Mouse (Mus musculus) forebrain, embryonic 11.5 days (tissue): ENCODE results near the gene Mif4gd. TPM values are rescaled to one million over a fixed set of nuclear protein-coding genes. Genes with fewer than 3 reads are reported as not detected.
A peak's percentile ranks its signal among the peaks of the same experiment; 100 is the strongest.

Experiments
- ATAC-seq: fragments of 200-750 bp; cut with Nextera tagmentation; replicated peaks from 2 replicates; pipeline ENCODE4 v1.8.0; 2017; ENCODE audit warnings: moderate TSS enrichment; ENCODE audit not compliant: low FRiP score
- DNase-seq: peaks from one replicate; pipeline ENCODE4 v3.0.0-alpha.2; 2017; ENCODE audit warnings: low spot score
- H3K27ac ChIP-seq: fragments of 300-500 bp; sonication (generic); 2 replicates; pipeline ENCODE4 v1.5.1; 2014; ENCODE audit warnings: low read depth, low read length
- H3K27me3 ChIP-seq: fragments of 300-500 bp; sonication (generic); 2 replicates; pipeline ENCODE4 v1.6.1; 2014; ENCODE audit warnings: mild to moderate bottlenecking, low read length, mixed read lengths; ENCODE audit not compliant: control insufficient read depth, insufficient read depth
- H3K36me3 ChIP-seq: fragments of 300-500 bp; sonication (generic); 2 replicates; pipeline ENCODE4 v1.6.1; 2014; ENCODE audit warnings: mild to moderate bottlenecking, low read length, moderate library complexity, mixed read lengths; ENCODE audit not compliant: control insufficient read depth, insufficient read depth
- H3K4me1 ChIP-seq: fragments of 300-500 bp; sonication (generic); replicated peaks from 2 replicates; pipeline ENCODE4 v1.6.1; 2014; ENCODE audit warnings: low read length, mixed read lengths; ENCODE audit not compliant: control insufficient read depth, insufficient read depth
- H3K4me2 ChIP-seq: fragments of 300-500 bp; sonication (generic); 2 replicates; pipeline ENCODE4 v1.6.1; 2014; ENCODE audit warnings: low read depth, mild to moderate bottlenecking, low read length, moderate library complexity, mixed read lengths; ENCODE audit not compliant: severe bottlenecking
- H3K4me3 ChIP-seq: fragments of 300-500 bp; sonication (generic); 2 replicates; pipeline ENCODE4 v1.5.1; 2014; ENCODE audit warnings: low read depth, low read length
- H3K9ac ChIP-seq: fragments of 300-500 bp; sonication (generic); 2 replicates; pipeline ENCODE4 v1.6.1; 2014; ENCODE audit warnings: low read length
- H3K9me3 ChIP-seq: fragments of 300-500 bp; sonication (generic); 2 replicates; pipeline ENCODE4 v1.6.1; 2016; ENCODE audit warnings: low read length, mixed read lengths; ENCODE audit not compliant: control insufficient read depth
- WGBS: fragments of 180-500 bp; shearing (Covaris S2); extraction: QIAGEN DNeasy Blood & Tissue Kit; methylation state at CpG from one replicate; pipeline ENCODE4 v1.1.7; 2014; 5-methylcytosine and 5-hydroxymethylcytosine counted together
- polyA plus RNA-seq: library from polyadenylated mRNA; unstranded; fragments of >200 nt; fragmentation: Nextera tagmentation; extraction: Ambion mirVana; gene quantifications from 2 replicates; pipeline ENCODE4 v1.2.1, GENCODE M21; 2014

Mif4gd gene
- polyA plus RNA-seq, 1 experiment from 2014 or later = 22.6 TPM

GRCm38 (mm10) chr11:115563406-115563805 is 49.4 kb downstream of the Mif4gd start:
- Histone ChIP-seq H3K4me1 (peaks cover 4% of the 10 kb centered on the region; the same call in 1 of the 2 replicates), H3K9ac (peak overlapping the region; percentile 81), H3K4me3 (peak overlapping the region; percentile 72), H3K27me3 (no peaks in the 10 kb centered on the region), H3K9me3 (no peaks in the 10 kb centered on the region), H3K27ac (peak overlapping the region; percentile 77; the same call in 1 of the 2 replicates), H3K4me2 (peak overlapping the region; percentile 52), H3K36me3 (no peaks in the 10 kb centered on the region; the same call in 1 of the 2 replicates)
- ATAC-seq = no peak
- no peak for DNase-seq
- 52% methylated on average over 4 of the region's 4 CpGs for WGBS

Other genes starting within 250 kb of the Mif4gd start
- 22.3 and 26.0 TPM in 2 replicates for gene Hid1, start 245.2 kb downstream of the Mif4gd start, polyA plus RNA-seq
- 29.0 and 29.7 TPM in 2 replicates for gene Cdr2l, start 231.1 kb downstream of the Mif4gd start, polyA plus RNA-seq
- 253 and 265 TPM in 2 replicates for gene Mrpl58, start 209.2 kb downstream of the Mif4gd start, polyA plus RNA-seq
- 814 TPM in 2 replicates for gene Atp5h, start 193.0 kb downstream of the Mif4gd start, polyA plus RNA-seq
- 24.5 and 27.1 TPM in 2 replicates for gene Kctd2, start 192.8 kb downstream of the Mif4gd start, polyA plus RNA-seq
- 0.16 and 0.23 TPM in 2 replicates for gene Trim80, start 172.4 kb downstream of the Mif4gd start, polyA plus RNA-seq
- gene Slc16a5, start 150.5 kb downstream of the Mif4gd start, polyA plus RNA-seq = 0.16 and 0.24 TPM in 2 replicates
- gene Armc7, start 137.3 kb downstream of the Mif4gd start, polyA plus RNA-seq = 8.9 and 9.7 TPM in 2 replicates
- gene Nt5c, start 121.1 kb downstream of the Mif4gd start, polyA plus RNA-seq = 72.6 and 78.5 TPM in 2 replicates
- gene Jpt1, start 98.6 kb downstream of the Mif4gd start, polyA plus RNA-seq = 961 and 989 TPM in 2 replicates
- gene Sumo2, start 76.7 kb downstream of the Mif4gd start, polyA plus RNA-seq = 1,384 and 1,509 TPM in 2 replicates
- gene Nup85, start 48.5 kb downstream of the Mif4gd start, polyA plus RNA-seq = 236 and 245 TPM in 2 replicates
- gene Mrps7, start 9.0 kb downstream of the Mif4gd start, polyA plus RNA-seq = 93.9 and 95.3 TPM in 2 replicates
- 36.5 and 37.1 TPM in 2 replicates for gene Gga3, start 8.9 kb downstream of the Mif4gd start, polyA plus RNA-seq
- gene Slc25a19, start 15.3 kb upstream of the Mif4gd start, polyA plus RNA-seq = 26.4 and 27.7 TPM in 2 replicates
- 63.0 and 71.4 TPM in 2 replicates for gene Grb2, start 95.6 kb upstream of the Mif4gd start, polyA plus RNA-seq
- 25.9 and 28.9 TPM in 2 replicates for gene Tmem94, start 152.5 kb upstream of the Mif4gd start, polyA plus RNA-seq
- gene Caskin2, start 200.7 kb upstream of the Mif4gd start, polyA plus RNA-seq = 20.4 and 21.2 TPM in 2 replicates
- 29.4 and 33.4 TPM in 2 replicates for gene Tsen54, start 201.8 kb upstream of the Mif4gd start, polyA plus RNA-seq
- gene Llgl2, start 211.1 kb upstream of the Mif4gd start, polyA plus RNA-seq = 3.9 and 5.5 TPM in 2 replicates
- 0.16 TPM in 1 of 2 replicates, not detected in the other for gene Myo15b, start 245.4 kb upstream of the Mif4gd start, polyA plus RNA-seq